Mouse (Mus musculus): ENCODE data around the gene March10. TPM values are rescaled to one million over a fixed set of nuclear protein-coding genes. Genes with fewer than 3 reads are reported as not detected.

Gene March10
- polyA plus RNA-seq, 1 experiment from 2014 or later: 0.35 TPM

GRCm38 (mm10) chr11:105402355-105402754 lies 54.2 kb downstream of the March10 start:
- ATAC-seq: no peak
- no peaks in the 10 kb centered on the region for H3K4me1 ChIP-seq (replicated peaks; ENCODE audit: control insufficient read depth, insufficient read depth, low read length)
- no peak overlapping the region for H3K27ac ChIP-seq (ENCODE audit: low read length)
- 40% methylated on average over 9 of the region's 9 CpGs for WGBS
- H3K4me2 ChIP-seq (ENCODE audit: low read length): no peak overlapping the region
- H3K4me3 ChIP-seq (replicated peaks; ENCODE audit: low read length): no peak overlapping the region
- H3K9ac ChIP-seq (replicated peaks; ENCODE audit: low read depth, low read length): no peak overlapping the region
- no peaks in the 10 kb centered on the region for H3K9me3 ChIP-seq (ENCODE audit: control insufficient read depth, low read length)
- no peaks in the 10 kb centered on the region for H3K27me3 ChIP-seq (replicated peaks; ENCODE audit: control insufficient read depth, insufficient read depth, low read length)
- no peaks in the 10 kb centered on the region for H3K36me3 ChIP-seq (ENCODE audit: control insufficient read depth, insufficient read depth)

DNA sequence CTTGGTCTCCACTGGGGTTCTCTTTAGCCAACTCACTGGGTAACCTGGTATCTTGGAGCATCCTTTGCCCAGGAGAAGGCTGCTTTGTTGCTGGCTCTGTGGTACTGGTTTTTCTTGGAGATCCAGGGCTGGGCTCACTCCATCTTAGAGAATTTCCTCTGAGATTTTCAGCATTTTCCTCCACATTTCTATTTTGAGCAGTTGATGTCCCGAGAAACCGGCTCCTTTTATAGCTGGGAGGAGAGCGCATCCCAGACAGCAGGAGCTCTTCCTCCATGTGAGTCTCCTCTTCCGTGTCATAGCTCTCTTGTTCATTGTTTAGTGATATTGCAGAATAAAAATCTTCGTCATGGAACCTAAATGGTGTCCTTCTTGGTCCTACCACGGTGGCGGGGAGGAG lies 66.2 kb downstream of the March10 start:
- H3K4me1 ChIP-seq (replicated peaks; ENCODE audit: control insufficient read depth, insufficient read depth, low read length): no peaks in the 10 kb centered on the region; the same call in 1 of the 2 replicates
- H3K9ac ChIP-seq (replicated peaks; ENCODE audit: low read depth, low read length): no peak overlapping the region
- H3K4me3 ChIP-seq (replicated peaks; ENCODE audit: low read length): no peak overlapping the region
- WGBS: 88% methylated on average over 7 of the region's 7 CpGs
- H3K4me2 ChIP-seq (ENCODE audit: low read length): no peak overlapping the region
- no peak overlapping the region for H3K27ac ChIP-seq (ENCODE audit: low read length)
- no peaks in the 10 kb centered on the region for H3K27me3 ChIP-seq (replicated peaks; ENCODE audit: control insufficient read depth, insufficient read depth, low read length)
- H3K9me3 ChIP-seq (ENCODE audit: control insufficient read depth, low read length): no peaks in the 10 kb centered on the region
- H3K36me3 ChIP-seq (ENCODE audit: control insufficient read depth, insufficient read depth): no peaks in the 10 kb centered on the region
- ATAC-seq: no peak

DNA sequence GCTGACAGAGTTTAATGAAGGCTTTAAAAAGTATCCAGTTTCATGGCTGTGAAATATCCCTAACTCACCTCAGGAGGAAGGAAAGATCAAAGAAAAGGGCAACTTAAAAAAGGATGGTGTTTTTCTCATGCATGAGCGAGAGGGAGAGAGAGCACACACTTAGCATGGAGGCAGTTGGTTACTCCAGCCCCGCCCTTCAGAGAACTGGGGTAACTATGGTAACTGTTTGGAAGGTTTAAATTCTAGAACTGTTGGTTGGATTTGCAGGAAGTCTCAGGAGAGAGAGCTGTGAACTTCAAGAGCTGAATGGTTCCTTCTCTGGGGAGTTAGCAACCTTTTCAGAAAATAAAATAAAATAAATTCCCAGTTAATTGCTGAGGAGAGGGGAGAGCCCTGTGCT lies 67.9 kb downstream of the March10 start:
- Histone ChIP-seq H3K36me3 (ENCODE audit: control insufficient read depth, insufficient read depth) (no peaks in the 10 kb centered on the region), H3K27me3 (replicated peaks; ENCODE audit: control insufficient read depth, insufficient read depth, low read length) (no peaks in the 10 kb centered on the region), H3K9ac (replicated peaks; ENCODE audit: low read depth, low read length) (no peak overlapping the region), H3K4me1 (replicated peaks; ENCODE audit: control insufficient read depth, insufficient read depth, low read length) (no peaks in the 10 kb centered on the region; the same call in 1 of the 2 replicates), H3K4me3 (replicated peaks; ENCODE audit: low read length) (no peak overlapping the region), H3K27ac (ENCODE audit: low read length) (no peak overlapping the region), H3K9me3 (ENCODE audit: control insufficient read depth, low read length) (no peaks in the 10 kb centered on the region), H3K4me2 (ENCODE audit: low read length) (no peak overlapping the region)
- 41% methylated on average over 2 of the region's 2 CpGs for WGBS
- peak; percentile 75 for ATAC-seq

GRCm38 (mm10) chr11:105385266-105385665 lies 71.3 kb downstream of the March10 start:
- H3K36me3 ChIP-seq (ENCODE audit: control insufficient read depth, insufficient read depth): no peaks in the 10 kb centered on the region
- no peak overlapping the region for H3K9ac ChIP-seq (replicated peaks; ENCODE audit: low read depth, low read length)
- no peaks in the 10 kb centered on the region; the same call in 1 of the 2 replicates for H3K4me1 ChIP-seq (replicated peaks; ENCODE audit: control insufficient read depth, insufficient read depth, low read length)
- H3K4me2 ChIP-seq (ENCODE audit: low read length): no peak overlapping the region
- no peak for ATAC-seq
- H3K27ac ChIP-seq (ENCODE audit: low read length): no peak overlapping the region
- H3K9me3 ChIP-seq (ENCODE audit: control insufficient read depth, low read length): no peaks in the 10 kb centered on the region
- no peaks in the 10 kb centered on the region for H3K27me3 ChIP-seq (replicated peaks; ENCODE audit: control insufficient read depth, insufficient read depth, low read length)
- WGBS: 83% methylated on average over 9 of the region's 9 CpGs
- no peak overlapping the region for H3K4me3 ChIP-seq (replicated peaks; ENCODE audit: low read length)

GRCm38 (mm10) chr11:105375821-105376235 lies 80.7 kb downstream of the March10 start:
- ATAC-seq: no peak
- Histone ChIP-seq H3K27me3 (replicated peaks; ENCODE audit: control insufficient read depth, insufficient read depth, low read length) (no peaks in the 10 kb centered on the region), H3K36me3 (ENCODE audit: control insufficient read depth, insufficient read depth) (no peaks in the 10 kb centered on the region), H3K4me3 (replicated peaks; ENCODE audit: low read length) (no peak overlapping the region), H3K9ac (replicated peaks; ENCODE audit: low read depth, low read length) (no peak overlapping the region), H3K4me2 (ENCODE audit: low read length) (no peak overlapping the region), H3K27ac (ENCODE audit: low read length) (no peak overlapping the region), H3K9me3 (ENCODE audit: control insufficient read depth, low read length) (no peaks in the 10 kb centered on the region), H3K4me1 (replicated peaks; ENCODE audit: control insufficient read depth, insufficient read depth, low read length) (no peaks in the 10 kb centered on the region)
- WGBS: 90% methylated on average over 1 of the region's 1 CpGs

- Histone ChIP-seq H3K9me3 (ENCODE audit: control insufficient read depth, low read length) (no peaks in the 10 kb centered on the region), H3K27me3 (replicated peaks; ENCODE audit: control insufficient read depth, insufficient read depth, low read length) (no peaks in the 10 kb centered on the region), H3K4me1 (replicated peaks; ENCODE audit: control insufficient read depth, insufficient read depth, low read length) (no peaks in the 10 kb centered on the region), H3K27ac (ENCODE audit: low read length) (no peak overlapping the region), H3K4me3 (replicated peaks; ENCODE audit: low read length) (no peak overlapping the region), H3K4me2 (ENCODE audit: low read length) (no peak overlapping the region), H3K9ac (replicated peaks; ENCODE audit: low read depth, low read length) (no peak overlapping the region), H3K36me3 (ENCODE audit: control insufficient read depth, insufficient read depth) (no peaks in the 10 kb centered on the region)
- whole genome bisulfite sequencing: 78% methylated on average over 10 of the region's 10 CpGs
- no peak for ATAC-seq
These were observed 81.9 kb downstream of the March10 start for GRCm38 (mm10) chr11:105374526-105375175.

GRCm38 (mm10) chr11:105373881-105374280 lies 82.7 kb downstream of the March10 start:
- no peaks in the 10 kb centered on the region for H3K9me3 ChIP-seq (ENCODE audit: control insufficient read depth, low read length)
- no peaks in the 10 kb centered on the region for H3K27me3 ChIP-seq (replicated peaks; ENCODE audit: control insufficient read depth, insufficient read depth, low read length)
- no peaks in the 10 kb centered on the region for H3K4me1 ChIP-seq (replicated peaks; ENCODE audit: control insufficient read depth, insufficient read depth, low read length)
- no peak overlapping the region for H3K4me3 ChIP-seq (replicated peaks; ENCODE audit: low read length)
- no peak overlapping the region for H3K9ac ChIP-seq (replicated peaks; ENCODE audit: low read depth, low read length)
- no peak overlapping the region for H3K4me2 ChIP-seq (ENCODE audit: low read length)
- 81% methylated on average over 8 of the region's 8 CpGs for WGBS
- H3K36me3 ChIP-seq (ENCODE audit: control insufficient read depth, insufficient read depth): no peaks in the 10 kb centered on the region
- no peak for ATAC-seq
- no peak overlapping the region for H3K27ac ChIP-seq (ENCODE audit: low read length)

DNA sequence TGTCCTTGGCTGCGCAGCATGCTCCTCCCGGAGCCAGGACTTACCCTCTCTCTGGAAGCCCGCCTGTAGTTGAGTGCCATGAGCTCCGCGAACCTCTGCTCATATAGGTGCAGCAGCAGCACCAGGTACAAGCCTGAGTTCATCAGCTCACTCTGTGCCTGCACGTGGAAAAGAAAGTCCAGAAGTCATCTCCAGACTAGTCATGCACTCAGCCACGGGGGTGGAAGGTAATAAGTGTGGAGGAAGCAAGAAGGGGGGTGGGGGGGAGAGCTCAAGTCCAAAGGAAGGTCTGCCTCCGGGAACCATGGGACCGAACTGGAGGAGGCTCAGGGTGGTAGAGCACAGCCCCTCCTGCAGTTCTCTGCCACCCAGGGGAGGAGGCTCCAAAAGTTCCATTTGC lies 84.7 kb downstream of the March10 start:
- no peaks in the 10 kb centered on the region for H3K9me3 ChIP-seq (ENCODE audit: control insufficient read depth, low read length)
- no peaks in the 10 kb centered on the region for H3K27me3 ChIP-seq (replicated peaks; ENCODE audit: control insufficient read depth, insufficient read depth, low read length)
- no peaks in the 10 kb centered on the region for H3K4me1 ChIP-seq (replicated peaks; ENCODE audit: control insufficient read depth, insufficient read depth, low read length)
- no peak for ATAC-seq
- H3K4me3 ChIP-seq (replicated peaks; ENCODE audit: low read length): no peak overlapping the region
- no peak overlapping the region for H3K27ac ChIP-seq (ENCODE audit: low read length)
- no peak overlapping the region for H3K4me2 ChIP-seq (ENCODE audit: low read length)
- H3K9ac ChIP-seq (replicated peaks; ENCODE audit: low read depth, low read length): no peak overlapping the region
- no peaks in the 10 kb centered on the region for H3K36me3 ChIP-seq (ENCODE audit: control insufficient read depth, insufficient read depth)
- 85% methylated on average over 9 of the region's 9 CpGs for WGBS

GRCm38 (mm10) chr11:105369526-105370386 lies 86.8 kb downstream of the March10 start:
- no peak overlapping the region for H3K4me3 ChIP-seq (replicated peaks; ENCODE audit: low read length)
- no peak overlapping the region for H3K4me2 ChIP-seq (ENCODE audit: low read length)
- H3K27me3 ChIP-seq (replicated peaks; ENCODE audit: control insufficient read depth, insufficient read depth, low read length): no peaks in the 10 kb centered on the region
- WGBS: 93% methylated on average over 13 of the region's 13 CpGs
- H3K9me3 ChIP-seq (ENCODE audit: control insufficient read depth, low read length): no peaks in the 10 kb centered on the region
- no peak overlapping the region for H3K9ac ChIP-seq (replicated peaks; ENCODE audit: low read depth, low read length)
- no peak for ATAC-seq
- no peaks in the 10 kb centered on the region for H3K36me3 ChIP-seq (ENCODE audit: control insufficient read depth, insufficient read depth)
- peaks cover 8% of the 10 kb centered on the region for H3K4me1 ChIP-seq (replicated peaks; ENCODE audit: control insufficient read depth, insufficient read depth, low read length)
- H3K27ac ChIP-seq (ENCODE audit: low read length): no peak overlapping the region
